Mouse (Mus musculus): ENCODE results near the gene Tecr. TPM values are rescaled to one million over a fixed set of nuclear protein-coding genes. Genes with fewer than 3 reads are reported as not detected.

The Tecr gene
- polyA plus RNA-seq, 1 experiment from 2014 or later = 1,130 TPM

Other genes with a start within 250 kb of the Tecr start
- gene Clgn, start 218.1 kb downstream of the Tecr start, polyA plus RNA-seq (2015; fragmentation: Nextera tagmentation; extraction: Ambion mirVana) = 12.9 and 15.9 TPM in 2 replicates
- gene Scoc, start 149.6 kb downstream of the Tecr start, polyA plus RNA-seq (2015; fragmentation: Nextera tagmentation; extraction: Ambion mirVana) = 214 and 218 TPM in 2 replicates
- 0.04 TPM in 1 of 2 replicates, not detected in the other for gene Olfr370, start 72.2 kb downstream of the Tecr start, polyA plus RNA-seq (2015; fragmentation: Nextera tagmentation; extraction: Ambion mirVana)
- 354 and 397 TPM in 2 replicates for gene Ndufb7, start 41.3 kb downstream of the Tecr start, polyA plus RNA-seq (2015; fragmentation: Nextera tagmentation; extraction: Ambion mirVana)
- gene Dnajb1, start 222 bp upstream of the Tecr start, polyA plus RNA-seq (2015; fragmentation: Nextera tagmentation; extraction: Ambion mirVana) = 54.3 and 54.4 TPM in 2 replicates
- 149 and 151 TPM in 2 replicates for gene Gipc1, start 44.7 kb upstream of the Tecr start, polyA plus RNA-seq (2015; fragmentation: Nextera tagmentation; extraction: Ambion mirVana)
- 0.46 and 0.50 TPM in 2 replicates for gene Ptger1, start 58.7 kb upstream of the Tecr start, polyA plus RNA-seq (2015; fragmentation: Nextera tagmentation; extraction: Ambion mirVana)
- 21.3 and 25.5 TPM in 2 replicates for gene Pkn1, start 91.2 kb upstream of the Tecr start, polyA plus RNA-seq (2015; fragmentation: Nextera tagmentation; extraction: Ambion mirVana)
- 101 and 105 TPM in 2 replicates for gene Ddx39, start 107.2 kb upstream of the Tecr start, polyA plus RNA-seq (2015; fragmentation: Nextera tagmentation; extraction: Ambion mirVana)
- 12.7 and 14.7 TPM in 2 replicates for gene Adgre5, start 133.4 kb upstream of the Tecr start, polyA plus RNA-seq (2015; fragmentation: Nextera tagmentation; extraction: Ambion mirVana)